Mouse (Mus musculus): ENCODE data around the gene Zfp13. TPM values are rescaled to one million over a fixed set of nuclear protein-coding genes. Genes with fewer than 3 reads are reported as not detected.

The Zfp13 gene
- 13.2 and 14.6 TPM in 2 replicates for polyA plus RNA-seq (2021; fragmentation: Nextera tagmentation)
- long read RNA-seq, experiment 1, transcript Zfp13-202 (6 exons, 2,104 nt): major isoform, 17 of 28 reads
- long read RNA-seq, experiment 1, partial matches to known transcripts: 0 of 28 reads
- long read RNA-seq, experiment 1, other reads (novel, unspliced or antisense): 11 of 28 reads
- long read RNA-seq, experiment 2, transcript Zfp13-202 (6 exons, 2,104 nt): major isoform, 37 of 75 reads
- long read RNA-seq, experiment 2, partial matches to known transcripts: 14 of 75 reads
- long read RNA-seq, experiment 2, other reads (novel, unspliced or antisense): 23 of 75 reads

GRCm38 (mm10) chr17:23598582-23599552 is at the start of gene Zfp13:
TSS of gene Zfp13 (minus strand) at chr17:23599487.

GRCm38 (mm10) chr17:23644613-23645495 is 45.6 kb upstream of the Zfp13 start, which contains the start of gene Mmp25:
TSS of gene Mmp25 (minus strand) at chr17:23645277.

GRCm38 (mm10) chr17:23600641-23601622 is 1.6 kb upstream of the Zfp13 start, which contains the start of gene Zscan10:
TSS of gene Zscan10 (plus strand) at chr17:23600856.

GRCm38 (mm10) chr17:23563595-23564367 is 35.5 kb downstream of the Zfp13 start, which contains the start of gene Zfp213:
TSS of gene Zfp213 (minus strand) at chr17:23564238.

Other genes starting within 250 kb of the Zfp13 start
- not detected in 2 replicates for gene Vmn2r116, start 214.9 kb downstream of the Zfp13 start, polyA plus RNA-seq (2021; fragmentation: Nextera tagmentation)
- gene Vmn2r117, start 119.8 kb downstream of the Zfp13 start, polyA plus RNA-seq (2021; fragmentation: Nextera tagmentation): not detected in 2 replicates
- gene Zfp213, start 35.2 kb downstream of the Zfp13 start, polyA plus RNA-seq (2021; fragmentation: Nextera tagmentation): 8.9 and 9.0 TPM in 2 replicates
- 0.08 and 0.20 TPM in 2 replicates for gene Zscan10, start 1.4 kb upstream of the Zfp13 start, polyA plus RNA-seq (2021; fragmentation: Nextera tagmentation)
- gene Mmp25, start 45.8 kb upstream of the Zfp13 start, polyA plus RNA-seq (2021; fragmentation: Nextera tagmentation): 0.10 and 0.13 TPM in 2 replicates
- gene Bicdl2, start 61.0 kb upstream of the Zfp13 start, polyA plus RNA-seq (2021; fragmentation: Nextera tagmentation): not detected in 2 replicates
- gene Hcfc1r1, start 74.1 kb upstream of the Zfp13 start, polyA plus RNA-seq (2021; fragmentation: Nextera tagmentation): 225 and 235 TPM in 2 replicates
- gene Thoc6, start 74.4 kb upstream of the Zfp13 start, polyA plus RNA-seq (2021; fragmentation: Nextera tagmentation): 8.1 and 9.0 TPM in 2 replicates
- 3.6 and 6.5 TPM in 2 replicates for gene Tnfrsf12a, start 78.0 kb upstream of the Zfp13 start, polyA plus RNA-seq (2021; fragmentation: Nextera tagmentation)
- gene Cldn6, start 79.8 kb upstream of the Zfp13 start, polyA plus RNA-seq (2021; fragmentation: Nextera tagmentation): 0.13 TPM in 1 of 2 replicates, not detected in the other
- 0.15 and 0.95 TPM in 2 replicates for gene Cldn9, start 84.5 kb upstream of the Zfp13 start, polyA plus RNA-seq (2021; fragmentation: Nextera tagmentation)
- not detected in 2 replicates for gene 1520401A03Rik, start 123.3 kb upstream of the Zfp13 start, polyA plus RNA-seq (2021; fragmentation: Nextera tagmentation)
- 1.6 and 2.2 TPM in 2 replicates for gene Pkmyt1, start 126.8 kb upstream of the Zfp13 start, polyA plus RNA-seq (2021; fragmentation: Nextera tagmentation)
- gene Paqr4, start 141.4 kb upstream of the Zfp13 start, polyA plus RNA-seq (2021; fragmentation: Nextera tagmentation): 106 and 116 TPM in 2 replicates
- 0.60 and 0.85 TPM in 2 replicates for gene Kremen2, start 146.3 kb upstream of the Zfp13 start, polyA plus RNA-seq (2021; fragmentation: Nextera tagmentation)
- gene Flywch1, start 172.1 kb upstream of the Zfp13 start, polyA plus RNA-seq (2021; fragmentation: Nextera tagmentation): 256 and 293 TPM in 2 replicates
- gene Flywch2, start 186.6 kb upstream of the Zfp13 start, polyA plus RNA-seq (2021; fragmentation: Nextera tagmentation): 22.4 and 25.0 TPM in 2 replicates
- 297 and 334 TPM in 2 replicates for gene Srrm2, start 191.0 kb upstream of the Zfp13 start, polyA plus RNA-seq (2021; fragmentation: Nextera tagmentation)
- 1,710 and 1,770 TPM in 2 replicates for gene Elob, start 229.6 kb upstream of the Zfp13 start, polyA plus RNA-seq (2021; fragmentation: Nextera tagmentation)
- gene Prss33, start 236.6 kb upstream of the Zfp13 start, polyA plus RNA-seq (2021; fragmentation: Nextera tagmentation): not detected in 2 replicates
- not detected in 2 replicates for gene Prss32, start 244.4 kb upstream of the Zfp13 start, polyA plus RNA-seq (2021; fragmentation: Nextera tagmentation)
- gene Prss41, start 244.7 kb upstream of the Zfp13 start, polyA plus RNA-seq (2021; fragmentation: Nextera tagmentation): 0.08 and 0.48 TPM in 2 replicates

Data from layer of hippocampus, adult 6 months (tissue).